Mouse (Mus musculus) MEL (cell line): ENCODE measurements around the gene Abhd4.

Source experiments
- CTCF ChIP-seq, 3 experiments: IDR thresholded peaks in 2 of 3; conservative IDR thresholded peaks in 1 of 3; 2 replicates each; pipeline ENCODE4 v1.5.1; 2011 to 2012; ENCODE audit warnings: low read length in 3 of 3, low read depth in 2 of 3, mild to moderate bottlenecking in 2 of 3, improper control_type of control experiment in 1 of 3, inconsistent platforms in 1 of 3, mixed read lengths in 1 of 3, moderate library complexity in 1 of 3; ENCODE audit not compliant: control insufficient read depth in 1 of 3, insufficient read depth in 1 of 3, poor library complexity in 1 of 3, severe bottlenecking in 1 of 3
- MAFK ChIP-seq: IDR thresholded peaks from 2 replicates; pipeline ENCODE4 v1.6.1; 2011; ENCODE audit warnings: low read depth, mild to moderate bottlenecking, low read length, improper control_type of control experiment, borderline replicate concordance
- MEF2A ChIP-seq: IDR thresholded peaks from 2 replicates; pipeline ENCODE4 v1.6.1; 2014; ENCODE audit warnings: low read depth, mild to moderate bottlenecking, inconsistent platforms, low read length, improper control_type of control experiment; ENCODE audit not compliant: poor library complexity, insufficient replicate concordance, severe bottlenecking; ENCODE audit errors: extremely low read depth
- POLR2A ChIP-seq, 2 experiments: IDR thresholded peaks; 2 replicates each; pipeline ENCODE4 v1.6.1; 2011 to 2012; ENCODE audit warnings: low read length in 2 of 2, mild to moderate bottlenecking in 2 of 2, control low read depth in 1 of 2, improper control_type of control experiment in 1 of 2, low read depth in 1 of 2, moderate library complexity in 1 of 2; ENCODE audit not compliant: control insufficient read depth in 1 of 2, insufficient read depth in 1 of 2, poor library complexity in 1 of 2
- POLR2AphosphoS2 ChIP-seq: IDR thresholded peaks from 2 replicates; pipeline ENCODE4 v1.6.1; 2011; ENCODE audit warnings: low read length, improper control_type of control experiment

- TF ChIP-seq CTCF (IDR thresholded peaks at IDR 0.05 in 2 of 3, conservative IDR thresholded peaks at IDR 0.05 in 1 of 3; ENCODE audit: control insufficient read depth in 1 of 3, insufficient read depth in 1 of 3, low read depth in 2 of 3, low read length in 3 of 3, poor library complexity in 1 of 3, severe bottlenecking in 1 of 3), result no peak
- no peak for TF ChIP-seq POLR2AphosphoS2
- no peak for TF ChIP-seq MEF2A
- no peak for TF ChIP-seq MAFK
- no peak for TF ChIP-seq POLR2A (IDR thresholded peaks at IDR 0.05; ENCODE audit: control insufficient read depth in 1 of 2, insufficient read depth in 1 of 2, low read depth in 1 of 2, low read length in 2 of 2, poor library complexity in 1 of 2)
Measured at GRCm38 (mm10) chr14:54224484-54225467, 29.2 kb upstream of the Abhd4 start.
